Mouse (Mus musculus): ENCODE data around the gene Cstad. TPM values are rescaled to one million over a fixed set of nuclear protein-coding genes. Genes with fewer than 3 reads are reported as not detected.

Cstad gene
- total RNA-seq, 2 experiments from 2014 or later, result 3.5 to 4.0 TPM

Other genes starting within 250 kb of the Cstad start
- gene Sh3glb2, start 235.7 kb upstream of the Cstad start, total RNA-seq (2021), result 100 to 1,000 TPM; 255 to 284 TPM
- 100 to 1,000 TPM; 108 to 121 TPM for gene Miga2, start 230.8 kb upstream of the Cstad start, total RNA-seq (2021)
- gene Dolpp1, start 202.8 kb upstream of the Cstad start, total RNA-seq (2021), result 10 to 100 TPM; 26.8 to 28.6 TPM
- gene Crat, start 179.2 kb upstream of the Cstad start, total RNA-seq (2021), result 10 to 100 TPM; 42.5 to 46.1 TPM
- 100 to 1,000 TPM; 166 to 168 TPM for gene Ptpa, start 179.0 kb upstream of the Cstad start, total RNA-seq (2021)
- 10 to 100 TPM; 10.4 to 12.7 TPM for gene Ier5l, start 120.8 kb upstream of the Cstad start, total RNA-seq (2021)
- 1 to 10 TPM; 4.8 to 5.6 TPM for gene 1700001O22Rik, start 208.6 kb downstream of the Cstad start, total RNA-seq (2021)
- 10 to 100 TPM; 31.3 to 37.4 TPM for gene Ntmt1, start 212.8 kb downstream of the Cstad start, total RNA-seq (2021)
- gene Asb6, start 235.3 kb downstream of the Cstad start, total RNA-seq (2021), result 10 to 100 TPM; 38.4 to 40.6 TPM
- gene Prrx2, start 239.9 kb downstream of the Cstad start, total RNA-seq (2021), result 1 to 10 TPM in 1 of 2 experiments, under 1 TPM in 1; 0.92 to 2.1 TPM

All from layer of hippocampus, postnatal 36 days (tissue).